Mouse (Mus musculus): Measurements from ENCODE around the gene Gpr153.

DNA sequence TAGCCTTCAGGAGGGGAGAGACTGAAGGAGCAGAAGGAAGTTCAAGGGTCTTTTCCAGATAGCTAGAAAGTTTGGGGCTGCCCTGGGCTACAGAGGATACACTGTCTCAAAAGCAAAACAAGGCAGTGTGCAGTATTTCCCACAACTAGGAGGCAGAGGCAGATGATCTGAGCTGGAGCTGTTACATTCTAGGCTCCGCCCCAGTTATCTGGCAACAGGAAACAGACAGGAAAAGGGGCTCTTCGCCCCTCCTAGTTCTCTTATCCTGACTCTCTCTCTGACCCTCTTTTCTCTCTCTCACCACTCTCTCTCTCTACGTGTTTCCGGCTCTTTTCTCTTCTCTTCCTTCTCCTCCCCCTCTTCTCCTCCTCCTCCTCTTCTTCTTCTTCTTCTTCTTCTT is 21.9 kb downstream of the Gpr153 start:
- no peak for TF ChIP-seq POLR2A (IDR thresholded peaks at IDR 0.05; ENCODE audit: insufficient read depth, low read length)
- TF ChIP-seq CTCF (IDR thresholded peaks at IDR 0.05; ENCODE audit: low read depth, low read length): no peak
- TF ChIP-seq EP300 (IDR thresholded peaks at IDR 0.05; ENCODE audit: insufficient read depth, low read depth, low read length): no peak

Measured in ES-Bruce4 (cell line).